Mouse (Mus musculus): ENCODE data around the gene Fam227a. TPM values are rescaled to one million over a fixed set of nuclear protein-coding genes. Genes with fewer than 3 reads are reported as not detected.
A peak's percentile ranks its signal among the peaks of the same experiment; 100 is the strongest.

Gene Fam227a
- total RNA-seq, 1 experiment, result 1.2 TPM

GRCm38 (mm10) chr15:79688268-79688956, 29.7 kb upstream of the Fam227a start:
- Histone ChIP-seq H3K9me3 (ENCODE audit: control insufficient read depth, insufficient read depth, low read depth, low read length) (no peaks in the 10 kb centered on the region), H3K4me3 (ENCODE audit: insufficient read depth in 1 of 2, low read depth in 1 of 2, low read length in 2 of 2, poor library complexity in 1 of 2, severe bottlenecking in 1 of 2) (peak overlapping the region; percentile 68 to 96), H3K36me3 (ENCODE audit: control insufficient read depth, insufficient read depth, low read length, poor library complexity, severe bottlenecking) (no peaks in the 10 kb centered on the region), H3K9ac (ENCODE audit: insufficient read depth, low read depth, low read length, poor library complexity, severe bottlenecking) (peak overlapping the region; percentile 74; the same call in 1 of the 2 replicates), H3K27ac (ENCODE audit: insufficient read depth, low read depth, low read length, poor library complexity, severe bottlenecking) (no peak overlapping the region), H3K4me1 (ENCODE audit: control insufficient read depth in 2 of 2, insufficient read depth in 2 of 2, low read length in 2 of 2, poor library complexity in 1 of 2) (peaks cover 2 to 12% of the 10 kb centered on the region in 2 experiments; a peak in 1 of 4 replicates)
- DNase-seq (ENCODE audit: low read depth, low spot score), result no peak
- TF ChIP-seq CHD2 (IDR thresholded peaks at IDR 0.05; ENCODE audit: low read depth, low read length) (no peak), HCFC1 (IDR thresholded peaks at IDR 0.05; ENCODE audit: borderline replicate concordance, insufficient read depth, low read length) (0 out of 2 replicates have a peak, but pooled peaks have one; percentile 6)
- in situ Hi-C loops (cut with MboI; ENCODE audit: low sequenced_read_pairs in 2 of 2, unreplicated experiment in 2 of 2), result no loop called here

GRCm38 (mm10) chr15:79687646-79688267, 29.0 kb upstream of the Fam227a start, which contains the start of gene Josd1:
Gene Josd1, minus strand, starts transcription at chr15:79687919.
- Histone ChIP-seq H3K27ac (ENCODE audit: insufficient read depth, low read depth, low read length, poor library complexity, severe bottlenecking) (peak within 1 kb of the TSS; percentile 41; the same call in 1 of the 2 replicates), H3K4me3 (ENCODE audit: insufficient read depth in 1 of 2, low read depth in 1 of 2, low read length in 2 of 2, poor library complexity in 1 of 2, severe bottlenecking in 1 of 2) (peak within 1 kb of the TSS; percentile 68 to 96), H3K9me3 (ENCODE audit: control insufficient read depth, insufficient read depth, low read depth, low read length) (no peaks in the 10 kb centered on the region), H3K36me3 (ENCODE audit: control insufficient read depth, insufficient read depth, low read length, poor library complexity, severe bottlenecking) (no peaks in the 10 kb centered on the region), H3K4me1 (ENCODE audit: control insufficient read depth in 2 of 2, insufficient read depth in 2 of 2, low read length in 2 of 2, poor library complexity in 1 of 2) (peaks cover 2 to 14% of the 10 kb centered on the region in 2 experiments; a peak in 1 of 4 replicates), H3K9ac (ENCODE audit: insufficient read depth, low read depth, low read length, poor library complexity, severe bottlenecking) (peak within 1 kb of the TSS; percentile 89)
- TF ChIP-seq HCFC1 (IDR thresholded peaks at IDR 0.05; ENCODE audit: borderline replicate concordance, insufficient read depth, low read length) (0 out of 2 replicates have a peak, but pooled peaks have one; percentile 11), CHD2 (IDR thresholded peaks at IDR 0.05; ENCODE audit: low read depth, low read length) (no peak)
- peak; percentile 82 for DNase-seq (ENCODE audit: low read depth, low spot score)
- in situ Hi-C loops (cut with MboI; ENCODE audit: low sequenced_read_pairs in 2 of 2, unreplicated experiment in 2 of 2), result no loop called here

GRCm38 (mm10) chr15:79687175-79687574, 28.4 kb upstream of the Fam227a start:
- Histone ChIP-seq H3K9ac (ENCODE audit: insufficient read depth, low read depth, low read length, poor library complexity, severe bottlenecking) (peak overlapping the region; percentile 89), H3K36me3 (ENCODE audit: control insufficient read depth, insufficient read depth, low read length, poor library complexity, severe bottlenecking) (no peaks in the 10 kb centered on the region), H3K9me3 (ENCODE audit: control insufficient read depth, insufficient read depth, low read depth, low read length) (no peaks in the 10 kb centered on the region), H3K4me3 (ENCODE audit: insufficient read depth in 1 of 2, low read depth in 1 of 2, low read length in 2 of 2, poor library complexity in 1 of 2, severe bottlenecking in 1 of 2) (peak overlapping the region; percentile 68 to 96), H3K27ac (ENCODE audit: insufficient read depth, low read depth, low read length, poor library complexity, severe bottlenecking) (peak overlapping the region; percentile 39; the same call in 1 of the 2 replicates), H3K4me1 (ENCODE audit: control insufficient read depth in 2 of 2, insufficient read depth in 2 of 2, low read length in 2 of 2, poor library complexity in 1 of 2) (peaks cover 2 to 14% of the 10 kb centered on the region in 2 experiments; a peak in 2 of 4 replicates)
- DNase-seq (ENCODE audit: low read depth, low spot score), result no peak
- TF ChIP-seq ZNF384 (IDR thresholded peaks at IDR 0.05; ENCODE audit: low read depth, low read length) (no peak), HCFC1 (IDR thresholded peaks at IDR 0.05; ENCODE audit: borderline replicate concordance, insufficient read depth, low read length) (no peak; the same call in 1 of the 2 replicates), ZC3H11A (IDR thresholded peaks at IDR 0.05; ENCODE audit: borderline replicate concordance, low read depth, low read length) (no peak), CHD2 (IDR thresholded peaks at IDR 0.05; ENCODE audit: low read depth, low read length) (no peak), MAFK (IDR thresholded peaks at IDR 0.05; ENCODE audit: insufficient read depth, low read depth, low read length) (no peak)
- in situ Hi-C loops (cut with MboI; ENCODE audit: low sequenced_read_pairs in 2 of 2, unreplicated experiment in 2 of 2), result no loop called here

DNA sequence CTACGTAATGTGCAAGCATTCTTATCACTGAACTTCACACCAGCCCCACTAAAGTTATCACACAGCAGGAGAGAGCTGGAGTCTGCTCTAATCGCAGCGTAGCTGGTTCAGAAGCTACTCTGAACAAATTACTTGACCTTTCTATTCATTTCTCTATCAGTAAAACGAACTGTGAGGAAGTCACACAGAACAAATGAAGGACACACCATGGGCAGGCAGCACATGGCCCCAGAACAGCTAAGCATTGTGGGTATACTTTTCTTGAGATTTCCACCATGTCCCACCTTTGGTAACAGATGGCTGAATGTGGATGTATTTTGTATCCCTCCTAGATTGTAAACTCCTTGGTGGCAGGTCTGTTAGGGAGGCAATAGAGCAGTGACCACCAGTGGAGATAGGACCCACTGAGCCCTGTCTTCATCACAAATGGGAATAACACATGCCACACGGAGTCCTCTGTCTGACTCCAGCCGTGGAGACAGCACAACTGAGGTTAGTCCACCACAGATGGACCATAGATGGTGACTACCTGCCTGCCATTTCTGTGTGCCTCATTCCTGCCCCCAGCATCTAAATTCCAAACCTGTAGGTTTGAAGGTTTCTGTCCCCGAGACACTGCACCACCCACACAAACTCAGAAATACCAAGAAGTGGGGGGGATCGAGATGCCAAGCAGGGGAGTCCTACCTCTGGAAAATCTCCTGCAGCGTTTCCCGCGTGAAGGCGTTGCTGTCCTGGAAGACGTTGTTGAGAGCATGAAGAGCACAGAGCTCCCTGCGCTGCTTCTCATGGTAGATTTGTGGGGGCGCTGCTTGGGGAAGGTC, 27.5 kb upstream of the Fam227a start:
- TF ChIP-seq HCFC1 (IDR thresholded peaks at IDR 0.05; ENCODE audit: borderline replicate concordance, insufficient read depth, low read length), result no peak
- no peak for TF ChIP-seq ZC3H11A (IDR thresholded peaks at IDR 0.05; ENCODE audit: borderline replicate concordance, low read depth, low read length)
- TF ChIP-seq ZNF384 (IDR thresholded peaks at IDR 0.05; ENCODE audit: low read depth, low read length), result no peak
- no peak for TF ChIP-seq MAFK (IDR thresholded peaks at IDR 0.05; ENCODE audit: insufficient read depth, low read depth, low read length)
- TF ChIP-seq CHD2 (IDR thresholded peaks at IDR 0.05; ENCODE audit: low read depth, low read length), result no peak
- peaks cover 3 to 16% of the 10 kb centered on the region in 2 experiments; a peak in 2 of 4 replicates for H3K4me1 ChIP-seq (ENCODE audit: control insufficient read depth in 2 of 2, insufficient read depth in 2 of 2, low read length in 2 of 2, poor library complexity in 1 of 2)
- no peaks in the 10 kb centered on the region for H3K9me3 ChIP-seq (ENCODE audit: control insufficient read depth, insufficient read depth, low read depth, low read length)
- in situ Hi-C loops (cut with MboI; ENCODE audit: low sequenced_read_pairs in 2 of 2, unreplicated experiment in 2 of 2), result no loop called here
- peak overlapping the region; percentile 46; the same call in 1 of the 2 replicates for H3K9ac ChIP-seq (ENCODE audit: insufficient read depth, low read depth, low read length, poor library complexity, severe bottlenecking)
- peak overlapping the region; percentile 42 to 68; a peak in 3 of 4 replicates for H3K4me3 ChIP-seq (ENCODE audit: insufficient read depth in 1 of 2, low read depth in 1 of 2, low read length in 2 of 2, poor library complexity in 1 of 2, severe bottlenecking in 1 of 2)
- no peak for DNase-seq (ENCODE audit: low read depth, low spot score)
- H3K27ac ChIP-seq (ENCODE audit: insufficient read depth, low read depth, low read length, poor library complexity, severe bottlenecking), result no peak overlapping the region
- H3K36me3 ChIP-seq (ENCODE audit: control insufficient read depth, insufficient read depth, low read length, poor library complexity, severe bottlenecking), result no peaks in the 10 kb centered on the region

Measured in ES-E14 (cell line).